Mouse (Mus musculus): ENCODE results near the gene Wdr81.

DNA sequence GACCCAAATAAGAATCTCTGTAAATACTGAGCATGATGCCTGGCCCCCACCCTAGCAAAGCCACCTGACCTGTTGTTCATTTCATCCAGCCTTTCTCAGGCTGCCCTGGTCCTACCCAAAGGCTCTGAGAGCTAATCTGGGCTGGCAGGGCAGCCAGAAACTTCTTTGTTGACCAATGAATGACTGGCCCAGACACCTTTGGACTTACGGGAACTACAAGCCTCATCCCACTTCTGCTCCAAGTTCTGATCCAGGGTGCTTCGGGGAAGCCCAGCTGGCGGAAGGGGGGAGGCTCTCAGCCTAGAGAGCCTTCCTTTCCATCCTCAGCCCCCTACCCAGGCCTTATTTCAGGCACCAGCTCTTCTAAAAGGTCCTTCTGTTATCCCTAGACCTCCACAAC lies 15.7 kb downstream of the Wdr81 start:
- no peak for TF ChIP-seq CTCF (IDR thresholded peaks at IDR 0.05; ENCODE audit: low read depth)
- no peak for TF ChIP-seq EP300 (IDR thresholded peaks at IDR 0.05; ENCODE audit: low read depth)
